Mouse (Mus musculus) hindbrain, embryonic 11.5 days (tissue): Measurements from ENCODE around the gene Rapgef2. TPM values are rescaled to one million over a fixed set of nuclear protein-coding genes. Genes with fewer than 3 reads are reported as not detected.

Source experiments
- ATAC-seq: fragments of 200-750 bp; cut with Nextera tagmentation; 2 replicates; pipeline ENCODE4 v1.8.0; 2017; ENCODE audit warnings: mild to moderate bottlenecking, moderate TSS enrichment, moderate library complexity; ENCODE audit not compliant: low FRiP score
- DNase-seq: peaks from one replicate; pipeline ENCODE4 v3.0.0-alpha.2; 2015; ENCODE audit warnings: low spot score
- H3K27ac ChIP-seq: fragments of 300-500 bp; sonication (generic); 2 replicates; pipeline ENCODE4 v1.5.1; 2014; ENCODE audit warnings: mild to moderate bottlenecking, low read depth, low read length
- H3K27me3 ChIP-seq: fragments of 300-500 bp; sonication (generic); 2 replicates; pipeline ENCODE4 v1.6.1; 2014; ENCODE audit warnings: mild to moderate bottlenecking, low read length, moderate library complexity, mixed read lengths; ENCODE audit not compliant: control insufficient read depth, insufficient read depth
- H3K36me3 ChIP-seq: fragments of 300-500 bp; sonication (generic); 2 replicates; pipeline ENCODE4 v1.6.1; 2014; ENCODE audit warnings: mild to moderate bottlenecking, low read length, moderate library complexity, mixed read lengths; ENCODE audit not compliant: control insufficient read depth, insufficient read depth
- H3K4me1 ChIP-seq: fragments of 300-500 bp; sonication (generic); replicated peaks from 2 replicates; pipeline ENCODE4 v1.6.1; 2014; ENCODE audit warnings: low read length, mixed read lengths; ENCODE audit not compliant: control insufficient read depth, insufficient read depth
- H3K4me2 ChIP-seq: fragments of 300-500 bp; sonication (generic); replicated peaks from 2 replicates; pipeline ENCODE4 v1.6.1; 2014; ENCODE audit warnings: mild to moderate bottlenecking, low read depth, low read length
- H3K4me3 ChIP-seq: fragments of 300-500 bp; sonication (generic); 2 replicates; pipeline ENCODE4 v1.5.1; 2014; ENCODE audit warnings: low read depth, low read length
- H3K9ac ChIP-seq: fragments of 300-500 bp; sonication (generic); 2 replicates; pipeline ENCODE4 v1.6.1; 2014; ENCODE audit warnings: low read depth, low read length
- H3K9me3 ChIP-seq: fragments of 300-500 bp; sonication (generic); 2 replicates; pipeline ENCODE4 v1.6.1; 2016; ENCODE audit warnings: low read length; ENCODE audit not compliant: control insufficient read depth
- WGBS: fragments of 180-500 bp; shearing (Covaris S2); extraction: QIAGEN DNeasy Blood & Tissue Kit; methylation state at CpG from one replicate; pipeline ENCODE4 v1.1.7; 2014; 5-methylcytosine and 5-hydroxymethylcytosine counted together
- polyA plus RNA-seq: library from polyadenylated mRNA; unstranded; fragments of >200 nt; fragmentation: Nextera tagmentation; extraction: Ambion mirVana; gene quantifications from 2 replicates; pipeline ENCODE4 v1.2.1, GENCODE M21; 2014

Gene Rapgef2
- polyA plus RNA-seq, 1 experiment from 2014 or later = 8.1 TPM

- H3K4me2 ChIP-seq = no peak overlapping the region
- no peak for ATAC-seq
- WGBS = 90% methylated on average over 4 of the region's 4 CpGs
Observed at GRCm38 (mm10) chr3:79205981-79206380, 80.3 kb downstream of the Rapgef2 start.

GRCm38 (mm10) chr3:79205112-79205511 is 81.2 kb downstream of the Rapgef2 start:
- DNase-seq (no peak), ATAC-seq (no peak)
- Histone ChIP-seq H3K4me1 (no peaks in the 10 kb centered on the region), H3K27me3 (no peaks in the 10 kb centered on the region), H3K9ac (no peak overlapping the region), H3K27ac (no peak overlapping the region), H3K9me3 (no peaks in the 10 kb centered on the region), H3K36me3 (no peaks in the 10 kb centered on the region), H3K4me2 (no peak overlapping the region), H3K4me3 (no peak overlapping the region)
- 38% methylated on average over 3 of the region's 3 CpGs for WGBS

More at GRCm38 (mm10) chr3:79205981-79206380, 80.3 kb downstream of the Rapgef2 start:
- H3K9ac ChIP-seq = no peak overlapping the region
- H3K27me3 ChIP-seq = no peaks in the 10 kb centered on the region
- no peaks in the 10 kb centered on the region for H3K36me3 ChIP-seq
- no peak overlapping the region for H3K27ac ChIP-seq
- no peaks in the 10 kb centered on the region for H3K9me3 ChIP-seq
- DNase-seq = no peak
- no peaks in the 10 kb centered on the region for H3K4me1 ChIP-seq
- H3K4me3 ChIP-seq = no peak overlapping the region

- 75% methylated on average over 9 of the region's 9 CpGs for WGBS
- H3K27ac ChIP-seq = no peak overlapping the region
- no peak overlapping the region for H3K4me3 ChIP-seq
- DNase-seq (no peak), ATAC-seq (no peak)
- H3K27me3 ChIP-seq = no peaks in the 10 kb centered on the region
- H3K36me3 ChIP-seq = no peaks in the 10 kb centered on the region
- H3K4me1 ChIP-seq = no peaks in the 10 kb centered on the region
- H3K4me2 ChIP-seq = no peak overlapping the region
- no peak overlapping the region for H3K9ac ChIP-seq
- no peaks in the 10 kb centered on the region for H3K9me3 ChIP-seq
Observed at GRCm38 (mm10) chr3:79204261-79204660, 82.1 kb downstream of the Rapgef2 start.

DNA sequence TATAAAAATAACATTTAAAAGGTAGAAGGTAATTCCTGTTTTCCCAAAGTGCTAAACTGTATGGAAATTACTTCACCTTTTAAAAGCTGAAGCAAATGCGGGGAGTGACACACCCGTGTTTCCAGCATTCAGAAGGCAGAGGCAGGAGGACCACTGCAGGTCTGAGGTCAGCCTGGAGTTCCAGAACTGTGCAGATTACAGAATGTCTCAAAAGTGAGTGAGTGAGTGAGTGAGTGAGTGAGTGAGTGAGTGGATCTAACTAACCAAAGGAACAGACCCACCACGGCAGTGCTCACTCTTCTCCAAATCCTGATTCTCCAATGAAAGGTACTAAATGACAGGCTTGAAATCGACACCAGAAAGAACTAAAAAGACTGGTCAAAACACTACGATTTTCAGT is 82.5 kb downstream of the Rapgef2 start:
- H3K4me1 ChIP-seq = no peaks in the 10 kb centered on the region
- no peaks in the 10 kb centered on the region for H3K36me3 ChIP-seq
- ATAC-seq (no peak), DNase-seq (no peak)
- H3K27ac ChIP-seq = no peak overlapping the region
- H3K4me2 ChIP-seq = no peak overlapping the region
- no peak overlapping the region for H3K4me3 ChIP-seq
- H3K9me3 ChIP-seq = no peaks in the 10 kb centered on the region
- no peaks in the 10 kb centered on the region for H3K27me3 ChIP-seq
- 70% methylated on average over 5 of the region's 5 CpGs for WGBS
- no peak overlapping the region for H3K9ac ChIP-seq

DNA sequence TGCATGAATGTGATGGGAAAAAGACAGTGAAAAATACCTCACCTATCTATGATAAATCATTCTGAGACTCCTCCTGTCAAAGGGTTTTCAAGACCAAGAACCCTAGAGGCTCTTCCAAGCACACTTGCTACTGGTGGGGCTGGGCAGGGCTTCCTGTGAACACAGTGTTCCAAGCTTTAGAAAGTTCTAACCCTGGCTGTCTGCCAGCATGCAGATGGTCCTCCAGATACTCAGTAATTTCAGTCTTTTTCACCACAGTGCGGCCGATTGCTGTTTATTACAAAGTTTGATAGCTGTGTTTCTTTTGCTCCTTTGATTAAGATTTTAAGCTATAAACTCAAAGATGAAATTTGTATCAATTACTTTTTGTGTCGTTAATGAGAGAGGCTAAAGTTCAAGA is 83.1 kb downstream of the Rapgef2 start:
- no peak overlapping the region for H3K27ac ChIP-seq

GRCm38 (mm10) chr3:79202275-79203153 is 83.8 kb downstream of the Rapgef2 start:
- DNase-seq = peak; percentile 83
- Histone ChIP-seq H3K4me2 (no peak overlapping the region), H3K4me1 (no peaks in the 10 kb centered on the region), H3K9me3 (no peaks in the 10 kb centered on the region), H3K4me3 (no peak overlapping the region), H3K9ac (no peak overlapping the region), H3K36me3 (no peaks in the 10 kb centered on the region), H3K27ac (no peak overlapping the region), H3K27me3 (no peaks in the 10 kb centered on the region)
- ATAC-seq = peak; percentile 70
- 43% methylated on average over 11 of the region's 11 CpGs for WGBS

More for the DNA sequence above, 83.1 kb downstream of the Rapgef2 start:
- H3K4me2 ChIP-seq = no peak overlapping the region
- H3K27me3 ChIP-seq = no peaks in the 10 kb centered on the region
- WGBS = 73% methylated on average over 3 of the region's 3 CpGs
- H3K4me1 ChIP-seq = no peaks in the 10 kb centered on the region
- DNase-seq = no peak
- no peak overlapping the region for H3K4me3 ChIP-seq
- no peaks in the 10 kb centered on the region for H3K36me3 ChIP-seq
- no peak for ATAC-seq
- H3K9ac ChIP-seq = no peak overlapping the region
- H3K9me3 ChIP-seq = no peaks in the 10 kb centered on the region

DNA sequence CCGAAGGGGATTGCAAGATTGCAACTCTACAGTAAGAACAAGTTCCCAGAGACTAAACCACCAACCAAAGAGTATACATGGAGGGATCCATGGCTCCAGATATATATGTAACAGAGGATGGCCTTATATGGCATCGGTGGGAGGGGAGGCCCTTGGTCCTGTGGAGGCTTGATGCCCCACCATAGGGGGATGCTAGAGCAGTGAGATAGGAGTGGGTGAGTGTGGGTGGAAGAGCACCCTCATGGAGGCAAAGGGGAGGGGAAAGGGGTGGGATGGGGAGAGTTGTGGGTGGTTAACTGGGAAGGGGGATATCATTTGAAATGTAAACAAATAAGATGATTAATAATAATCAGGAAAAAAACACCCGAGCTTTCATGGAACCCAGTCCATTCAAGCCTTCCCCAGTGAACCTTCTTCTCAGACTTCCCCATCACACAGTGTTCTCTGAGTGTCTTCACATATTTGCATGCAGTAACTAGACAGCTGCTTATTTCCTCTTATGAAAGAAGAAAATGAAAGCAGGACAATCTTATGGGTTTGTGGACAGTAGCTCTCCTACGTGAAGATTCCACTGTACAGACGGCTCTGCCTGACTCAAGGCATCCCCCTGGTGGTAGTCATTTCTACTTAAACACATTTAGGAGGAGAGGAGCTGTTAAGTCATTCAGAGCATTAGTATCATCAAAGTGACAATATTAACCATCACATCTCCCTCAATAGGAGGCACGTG is 89.4 kb downstream of the Rapgef2 start:
- Histone ChIP-seq H3K4me3 (no peak overlapping the region), H3K36me3 (no peaks in the 10 kb centered on the region), H3K9ac (no peak overlapping the region), H3K4me2 (no peak overlapping the region), H3K27me3 (no peaks in the 10 kb centered on the region), H3K27ac (no peak overlapping the region), H3K4me1 (no peaks in the 10 kb centered on the region), H3K9me3 (no peaks in the 10 kb centered on the region)
- ATAC-seq (0 out of 2 replicates have a peak, but pooled peaks have one; percentile 42), DNase-seq (peak; percentile 46)
- 74% methylated on average over 6 of the region's 6 CpGs for WGBS

DNA sequence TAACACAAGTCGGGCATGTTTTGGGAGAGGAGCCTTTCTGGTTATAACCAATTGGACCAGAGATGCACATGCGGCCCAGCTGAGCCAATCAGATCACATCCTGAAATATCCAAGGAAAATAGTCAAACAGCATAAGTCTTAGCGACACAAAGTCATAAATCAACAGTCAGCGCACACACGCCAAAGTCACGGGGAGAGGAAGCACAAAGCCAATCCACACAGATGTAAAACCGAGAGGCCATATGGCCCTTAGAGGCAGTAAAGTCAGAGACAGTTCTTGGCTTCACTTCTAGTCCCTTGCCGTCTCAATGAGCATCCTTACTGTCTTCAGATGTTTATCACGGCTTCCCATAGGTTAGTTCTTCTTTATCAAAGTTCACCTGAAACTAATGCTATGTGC is 91.0 kb downstream of the Rapgef2 start:
- no peak overlapping the region for H3K27ac ChIP-seq
- H3K9me3 ChIP-seq = no peaks in the 10 kb centered on the region
- WGBS = 90% methylated on average over 9 of the region's 9 CpGs
- no peaks in the 10 kb centered on the region for H3K27me3 ChIP-seq
- no peaks in the 10 kb centered on the region for H3K36me3 ChIP-seq
- no peak for DNase-seq
- no peak for ATAC-seq
- H3K4me2 ChIP-seq = no peak overlapping the region
- no peaks in the 10 kb centered on the region for H3K4me1 ChIP-seq
- no peak overlapping the region for H3K9ac ChIP-seq
- no peak overlapping the region for H3K4me3 ChIP-seq
